Mouse (Mus musculus) T-helper 17 cell (primary cell): ENCODE results near the gene AA467197.

ENCODE experiments used
- in situ Hi-C, 2 experiments: fragments of 300-600 bp; cut with MboI, MseI; formaldehyde crosslinking; loops; 1 replicate in 1 of 2; 2 replicates in 1 of 2; pipeline ENCODE4 v1.15.1; 2025; ENCODE audit warnings: high pct_unique_total_duplicates in 2 of 2

AA467197 gene

DNA sequence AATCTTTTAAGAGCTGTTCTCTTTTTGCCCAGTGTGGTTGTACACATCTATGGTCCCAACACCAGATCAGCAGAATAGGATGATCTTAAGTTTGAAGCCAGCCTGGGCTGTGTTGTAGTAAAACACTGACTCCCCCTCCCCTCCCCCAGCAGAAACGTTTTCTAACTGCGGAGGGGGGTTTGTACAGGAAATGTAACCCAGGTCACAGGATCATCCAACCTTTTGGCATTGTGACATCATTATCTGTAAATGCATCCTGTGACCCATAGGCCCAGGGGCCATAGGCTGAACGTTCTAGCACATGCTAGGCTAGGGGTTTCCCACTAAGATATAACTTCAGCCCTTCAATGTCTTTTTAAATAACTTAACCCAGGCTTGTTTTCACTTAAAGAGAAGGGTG lies at the start of gene AA467197:
TSS of gene AA467197 (plus strand) at position 301 of the 400 bp plus-strand sequence.
- in situ Hi-C loops, result loop anchor here (10.0 kb wide), 2 partner anchors 118 to 562 kb away; no protein-coding TSS in a partner anchor

DNA sequence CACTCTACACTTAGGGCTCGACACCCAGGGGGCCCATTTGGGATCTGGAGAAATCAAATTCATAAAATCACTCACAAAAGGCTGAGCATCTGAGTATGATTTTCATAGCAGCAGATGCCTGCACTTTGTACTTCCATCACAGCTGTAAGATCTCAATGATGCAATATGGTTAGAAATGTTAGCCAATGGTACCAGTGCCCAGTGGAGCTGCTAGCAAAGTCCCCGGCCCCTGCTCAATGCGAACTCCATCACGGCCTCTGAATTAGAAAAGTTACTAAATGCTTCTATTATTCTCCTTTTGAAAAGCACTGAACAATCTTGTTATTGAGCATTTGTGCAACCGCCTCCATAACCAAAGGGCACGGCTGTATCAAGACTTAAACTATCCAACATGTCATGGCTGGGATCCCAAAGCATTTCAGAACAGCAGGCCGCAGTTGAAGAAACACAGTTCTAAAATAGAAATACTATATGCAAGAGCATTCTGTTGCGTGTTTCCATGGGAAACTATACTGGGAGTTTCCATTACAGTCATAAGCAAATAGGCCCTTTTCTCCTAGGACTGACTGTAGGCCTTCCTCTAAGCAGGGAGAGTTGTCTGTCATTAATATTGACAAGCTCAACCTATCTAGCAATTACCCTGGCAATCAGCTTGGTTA lies 48.8 kb upstream of the AA467197 start:
- in situ Hi-C loops, result no loop called here

DNA sequence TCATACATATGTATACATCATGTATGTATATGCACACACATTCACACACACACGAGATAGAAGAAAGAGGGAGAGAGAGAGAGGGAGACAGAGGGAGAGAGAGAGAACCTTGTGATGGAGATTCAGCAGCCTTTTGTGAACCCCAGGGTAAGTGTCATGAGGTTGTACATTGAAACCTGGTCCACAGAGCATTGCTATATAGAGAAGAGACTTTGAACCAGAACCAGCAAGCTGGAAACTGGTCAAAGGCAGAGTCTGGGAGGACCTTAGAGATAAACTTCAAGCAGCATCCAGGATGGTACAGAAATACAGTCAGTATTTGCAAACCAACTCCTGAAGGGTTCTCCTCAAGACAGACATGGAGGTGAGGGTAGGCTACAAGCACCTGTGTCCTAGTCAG lies 46.4 kb upstream of the AA467197 start:
- in situ Hi-C loops, result no loop called here

DNA sequence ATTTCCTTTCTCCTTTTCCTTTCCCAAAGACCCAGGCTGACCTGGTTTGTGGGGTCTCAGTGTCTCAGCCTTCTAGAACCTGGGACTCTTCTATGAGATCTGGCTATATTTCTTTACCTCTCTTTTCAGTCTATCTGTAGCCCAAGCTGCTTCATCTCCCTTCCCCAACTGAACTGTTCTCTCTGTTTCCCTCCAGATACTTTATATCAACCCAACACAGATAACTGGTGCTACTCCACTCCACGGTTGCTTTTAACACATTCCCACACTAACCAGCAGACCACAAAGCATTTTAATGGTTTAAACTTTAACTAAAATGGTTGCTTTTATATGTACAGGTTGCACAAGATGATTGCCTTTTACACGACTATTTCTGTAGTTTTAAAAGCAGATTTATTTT lies 45.6 kb upstream of the AA467197 start:
- in situ Hi-C loops, result no loop called here

DNA sequence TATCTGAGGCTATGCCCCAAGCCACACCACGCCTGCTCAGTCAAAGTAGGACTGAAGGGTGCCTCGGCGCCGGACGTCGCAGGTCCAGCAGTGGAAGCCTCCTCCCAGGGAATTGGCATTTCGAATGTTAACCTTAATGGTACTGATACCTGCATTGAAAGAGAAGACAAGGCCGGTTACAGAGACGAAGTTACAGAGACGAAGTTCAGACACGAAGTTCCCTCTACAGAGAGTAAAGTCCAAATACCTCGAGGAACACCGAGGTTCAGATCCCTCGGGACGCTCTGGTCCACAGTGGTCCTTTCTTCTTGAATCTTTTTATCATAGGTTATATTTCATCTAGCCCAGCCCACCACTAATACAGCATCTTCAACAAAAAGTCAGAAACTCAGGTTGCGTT lies 41.3 kb upstream of the AA467197 start:
- in situ Hi-C loops, result no loop called here

DNA sequence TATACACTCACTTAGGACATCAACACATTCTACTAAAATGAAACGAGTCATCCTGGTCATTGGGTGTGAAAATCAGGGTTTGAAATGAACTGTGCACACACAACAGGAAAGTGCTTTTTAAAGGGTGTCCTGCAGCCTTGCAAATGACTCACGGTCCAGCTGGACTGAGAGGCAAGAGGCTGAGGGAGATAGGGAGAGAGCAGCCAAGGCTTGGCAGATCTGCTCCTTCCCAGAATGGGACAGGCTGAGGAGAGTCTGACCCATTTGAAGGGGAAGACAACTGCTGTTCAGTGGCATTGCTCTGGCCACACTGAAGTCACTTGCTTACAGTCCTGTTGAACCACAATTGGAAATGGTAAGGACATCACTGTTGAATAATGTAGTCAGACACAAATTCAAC lies 37.0 kb upstream of the AA467197 start:
- in situ Hi-C loops, result no loop called here

DNA sequence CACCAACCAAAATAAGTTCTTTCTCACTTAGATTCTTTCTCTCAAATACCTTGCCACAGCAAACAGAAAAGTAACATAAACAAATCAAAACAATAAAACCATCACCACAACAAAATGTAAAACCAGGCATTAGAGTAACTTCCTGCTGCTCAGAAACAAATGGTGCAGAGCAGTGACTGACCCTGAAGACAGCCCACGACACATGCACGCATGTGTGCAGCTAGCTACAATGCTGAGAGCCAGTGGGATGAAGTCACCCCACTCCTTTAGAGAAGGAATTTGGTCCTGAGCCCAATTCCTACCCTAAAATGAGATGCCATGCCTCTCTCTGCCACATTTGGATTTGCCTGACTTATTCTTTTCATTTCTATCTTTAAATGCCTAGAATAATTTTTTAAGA lies 35.4 kb upstream of the AA467197 start:
- in situ Hi-C loops, result no loop called here

DNA sequence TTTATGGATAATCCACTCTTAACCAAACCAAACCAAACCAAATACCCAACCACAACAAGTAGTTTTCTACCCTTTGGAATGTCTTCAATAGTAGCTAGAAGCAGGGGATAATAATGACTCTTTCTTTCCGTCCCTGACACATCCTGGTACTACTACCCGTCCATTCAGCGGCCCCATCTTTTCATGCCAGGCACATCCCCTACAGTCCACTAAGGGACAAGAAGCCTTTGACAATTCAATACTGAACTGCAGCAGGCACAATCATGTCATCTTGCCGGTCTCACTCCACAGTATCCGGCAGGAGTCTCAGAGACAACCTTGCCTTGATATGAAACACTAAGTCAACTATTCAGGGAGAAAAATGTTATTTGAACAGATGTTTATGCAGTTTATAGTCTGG lies 31.0 kb upstream of the AA467197 start:
- in situ Hi-C loops, result no loop called here

DNA sequence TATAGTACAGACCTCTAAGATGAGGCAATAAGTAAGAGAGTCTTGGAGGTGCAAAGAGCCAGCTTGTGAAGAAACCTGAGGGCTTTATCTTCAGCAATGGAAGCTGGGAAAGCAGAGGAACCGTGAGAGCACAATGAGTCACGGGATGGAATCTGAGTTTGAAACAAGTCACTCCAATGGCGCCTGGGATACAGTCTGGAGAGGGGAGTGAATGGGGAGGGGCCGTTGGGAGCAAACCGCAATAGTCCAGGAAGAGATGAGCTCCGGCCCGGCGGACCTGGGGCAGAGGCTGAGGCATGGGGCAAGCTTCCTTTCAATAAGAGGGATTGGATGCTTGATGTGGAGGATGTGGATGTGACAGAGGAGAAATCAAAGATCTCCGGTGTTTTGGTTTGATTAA lies 28.0 kb upstream of the AA467197 start:
- in situ Hi-C loops, result no loop called here

DNA sequence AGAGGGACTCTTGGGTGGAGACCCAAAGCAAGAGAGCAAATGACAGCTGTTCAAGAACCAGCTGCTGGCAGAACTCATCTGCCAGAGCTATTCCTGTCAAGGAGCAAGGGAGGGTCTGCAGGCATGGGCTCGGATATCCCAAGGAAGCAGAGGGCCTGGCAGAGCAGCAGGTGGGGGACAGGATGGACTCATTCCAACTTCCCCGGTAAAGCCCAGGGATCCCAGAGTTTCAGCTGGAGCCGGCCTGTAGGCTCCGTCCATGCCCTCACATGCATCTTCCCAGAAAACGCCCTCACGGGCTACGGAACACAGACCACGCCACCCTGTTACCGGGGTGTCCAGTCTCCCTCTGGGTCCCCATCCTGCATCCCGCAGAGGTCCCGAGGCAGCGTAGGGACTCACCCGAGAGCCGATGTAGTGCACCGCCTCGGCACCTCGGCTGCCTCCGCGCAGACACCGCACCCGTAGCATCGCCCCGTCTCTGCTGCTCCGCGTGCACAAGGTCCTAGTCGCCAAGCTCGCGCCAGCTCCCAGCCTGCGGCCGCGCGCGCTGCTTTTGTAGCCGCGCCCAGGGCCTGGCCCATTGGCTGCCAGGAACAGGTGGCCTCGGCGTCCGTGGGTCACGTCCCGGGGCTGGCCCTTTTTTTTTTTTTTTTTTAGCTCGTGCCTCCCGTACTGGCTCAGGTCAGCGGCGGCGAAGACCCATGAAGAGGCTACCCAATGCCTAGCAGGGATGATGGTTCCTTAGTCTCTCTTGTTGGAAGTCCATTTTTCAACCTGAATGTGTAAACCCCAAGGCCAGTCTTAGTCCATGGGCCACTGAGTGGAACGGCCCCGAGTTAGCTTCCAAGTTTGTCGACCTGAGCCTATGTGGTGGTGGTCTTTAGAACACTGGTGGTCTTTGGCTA lies 25.8 kb upstream of the AA467197 start, which contains the start of gene Gatm:
TSS of gene Gatm (minus strand) at position 558 of the 908 bp plus-strand sequence.
- in situ Hi-C loops, result no loop called here

DNA sequence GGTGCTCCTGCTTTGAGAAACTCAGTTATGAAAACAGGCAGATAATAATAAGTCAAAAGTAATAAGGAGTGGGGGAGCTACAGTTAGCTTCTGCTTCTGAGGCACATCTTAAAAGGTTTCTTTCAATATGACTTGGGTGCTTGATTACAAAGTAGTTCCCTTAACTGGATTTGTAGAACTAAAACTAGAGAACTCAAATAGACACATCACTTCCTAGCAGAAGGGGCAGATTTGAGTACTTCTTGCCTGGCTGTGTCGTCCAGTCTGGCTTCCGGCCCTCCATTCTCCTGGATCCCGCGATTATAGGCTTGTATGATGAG lies 25.2 kb upstream of the AA467197 start:
- in situ Hi-C loops, result no loop called here

DNA sequence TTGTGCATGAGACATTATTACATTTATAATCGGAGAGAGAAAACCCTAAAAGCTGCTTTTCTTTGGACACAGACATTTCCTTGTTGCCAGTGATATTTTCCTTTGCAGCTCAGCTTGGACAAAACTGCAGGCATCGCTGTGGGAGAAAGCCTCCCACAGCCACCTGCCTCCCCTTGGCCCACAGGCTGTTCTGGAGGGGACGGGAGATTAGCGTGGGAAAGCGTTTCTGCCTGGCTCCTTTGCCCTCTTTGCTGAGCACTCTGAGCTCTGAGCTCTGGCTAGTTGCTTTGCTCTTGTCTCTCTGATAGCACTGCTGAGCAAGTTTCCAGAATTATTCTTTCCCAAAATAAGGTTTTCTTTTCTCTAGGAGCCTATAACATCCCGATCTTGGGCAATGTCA lies 20.5 kb upstream of the AA467197 start:
- in situ Hi-C loops, result no loop called here

DNA sequence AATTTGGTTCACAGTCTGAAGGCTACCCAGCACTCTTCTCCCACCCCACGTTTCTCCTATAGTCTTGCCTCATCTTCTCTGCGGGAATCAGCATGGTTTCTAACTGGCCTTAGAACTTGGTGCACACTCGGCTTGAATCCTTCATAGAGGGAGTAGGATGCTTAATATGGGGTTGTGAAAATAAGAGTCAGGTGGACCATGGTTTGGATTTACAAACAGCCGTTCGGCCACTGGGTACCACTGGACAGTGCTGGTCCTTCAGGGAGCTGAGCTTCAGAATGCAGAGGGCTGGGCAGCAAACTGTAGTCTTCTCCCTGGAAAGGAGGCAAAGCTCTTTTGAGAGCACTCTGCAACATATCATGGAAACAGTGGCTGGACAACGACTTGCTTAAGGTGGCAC lies 19.0 kb upstream of the AA467197 start:
- in situ Hi-C loops, result no loop called here

DNA sequence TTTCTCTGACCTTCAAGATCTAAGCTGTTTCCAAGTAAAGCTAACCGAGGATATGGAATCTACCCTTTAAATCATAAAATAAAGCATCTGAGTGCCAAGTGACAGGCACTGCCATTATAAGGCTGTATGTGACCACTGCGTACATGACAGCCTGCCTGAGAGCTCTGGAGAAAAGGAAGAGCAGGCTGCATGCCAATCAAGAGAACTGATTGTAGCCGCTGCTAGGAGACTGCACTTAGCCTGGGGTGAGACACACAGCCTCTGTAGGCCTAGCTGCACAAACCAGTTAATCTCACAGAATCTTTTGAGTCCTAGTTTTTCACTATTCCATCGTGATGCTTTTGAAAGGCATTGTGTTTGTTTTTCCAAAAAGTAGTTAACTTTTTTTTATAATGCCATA lies 18.1 kb upstream of the AA467197 start:
- in situ Hi-C loops, result no loop called here

DNA sequence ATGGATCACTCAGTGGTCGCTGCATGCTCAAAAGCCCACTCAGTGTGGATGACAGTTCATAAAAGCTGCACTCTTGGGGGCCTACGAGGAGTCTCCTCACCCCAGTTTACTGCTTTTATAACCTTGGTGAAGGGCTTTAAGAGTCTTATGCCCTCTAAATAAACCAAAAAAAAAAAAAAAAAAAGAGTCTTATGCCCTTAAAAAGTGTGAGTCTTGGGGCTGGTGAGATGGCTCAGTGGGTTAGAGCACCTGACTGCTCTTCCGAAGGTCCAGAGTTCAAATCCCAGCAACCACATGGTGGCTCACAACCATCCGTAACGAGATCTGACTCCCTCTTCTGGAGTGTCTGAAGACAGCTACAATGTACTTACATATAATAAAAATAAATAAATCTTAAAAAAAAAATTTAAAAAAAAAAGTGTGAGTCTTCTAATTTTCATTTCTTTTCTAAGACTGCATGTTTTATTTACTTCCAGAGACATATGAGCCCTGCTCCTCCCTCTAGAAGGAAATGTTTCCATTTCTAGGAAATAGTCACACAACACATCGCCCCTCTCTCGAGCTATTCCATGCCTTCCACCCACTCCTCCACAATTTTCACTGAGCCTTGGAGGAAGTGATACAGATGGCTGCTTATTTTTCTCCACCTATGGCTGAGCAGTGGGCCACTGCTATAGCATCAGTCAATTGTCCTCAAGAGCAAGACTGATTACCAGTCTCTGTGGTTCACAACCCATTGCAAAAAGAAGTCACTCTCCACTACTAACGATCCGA lies 15.3 kb upstream of the AA467197 start:
- in situ Hi-C loops, result loop anchor here (5.0 kb wide), 1 partner anchor 49 kb away; no protein-coding TSS in a partner anchor

DNA sequence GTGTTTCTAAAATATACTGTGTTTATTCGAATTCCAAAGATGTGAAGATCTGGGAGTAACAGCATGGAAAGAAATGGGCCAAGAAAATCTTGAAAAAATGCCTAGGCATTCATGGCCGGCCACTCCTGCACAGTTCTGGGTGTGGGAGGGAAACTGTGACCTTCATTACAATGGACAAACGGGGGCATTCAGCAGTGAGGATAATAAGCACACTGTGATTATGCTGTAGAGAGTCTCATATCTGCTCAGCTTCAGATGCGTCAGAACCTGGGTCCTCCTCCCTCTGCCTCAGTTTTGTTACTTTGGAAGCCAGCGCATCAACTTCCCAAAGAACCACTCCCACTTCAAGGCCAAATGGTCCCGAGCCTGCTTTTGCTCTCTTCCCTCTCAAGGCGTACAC lies 10.9 kb upstream of the AA467197 start:
- in situ Hi-C loops, result loop anchor here (5.0 kb wide), 2 partner anchors 244 to 249 kb away; no protein-coding TSS in a partner anchor

DNA sequence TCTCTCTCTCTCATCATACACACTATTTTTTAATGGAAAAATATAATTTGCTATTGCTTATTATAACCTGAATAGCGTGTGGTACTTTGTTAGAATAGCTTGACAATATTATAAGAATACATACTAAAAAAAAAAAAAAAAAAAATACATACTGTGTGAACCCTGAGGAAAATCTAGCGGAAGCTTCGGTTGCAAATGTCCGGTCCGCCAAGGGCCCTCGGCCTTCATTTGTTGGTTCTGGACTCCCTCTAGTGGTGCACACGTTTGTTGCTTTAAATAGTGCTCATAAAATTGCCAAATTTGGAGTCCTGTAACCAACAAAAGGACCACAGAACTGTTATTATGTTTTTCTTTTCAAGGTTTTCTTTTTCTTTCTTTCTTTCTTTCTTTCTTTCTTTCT lies 7.8 kb upstream of the AA467197 start:
- in situ Hi-C loops, result loop anchor here (5.0 kb wide), 2 partner anchors 247 to 252 kb away; no protein-coding TSS in a partner anchor

DNA sequence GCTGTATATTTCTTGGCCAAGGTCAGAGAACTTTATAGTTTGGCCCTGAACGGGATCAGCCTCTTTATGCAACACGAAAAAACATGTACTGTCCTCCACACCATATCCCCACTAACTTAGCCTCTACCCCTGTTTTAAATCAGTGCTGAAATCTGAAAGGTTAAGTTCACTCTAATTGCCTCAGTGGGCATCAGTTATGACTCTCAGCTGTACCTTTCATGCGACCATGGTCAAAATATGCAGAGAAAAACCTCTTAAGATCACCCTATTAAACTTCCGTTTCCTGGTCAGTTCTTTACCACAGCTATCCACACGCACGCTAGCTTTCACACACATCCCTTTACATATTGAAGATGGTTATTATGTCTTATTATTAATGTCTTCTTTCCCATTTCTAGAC lies 6.9 kb upstream of the AA467197 start:
- in situ Hi-C loops, result loop anchor here (5.0 to 10.0 kb wide), 7 partner anchors 37 to 555 kb away; no protein-coding TSS in a partner anchor

DNA sequence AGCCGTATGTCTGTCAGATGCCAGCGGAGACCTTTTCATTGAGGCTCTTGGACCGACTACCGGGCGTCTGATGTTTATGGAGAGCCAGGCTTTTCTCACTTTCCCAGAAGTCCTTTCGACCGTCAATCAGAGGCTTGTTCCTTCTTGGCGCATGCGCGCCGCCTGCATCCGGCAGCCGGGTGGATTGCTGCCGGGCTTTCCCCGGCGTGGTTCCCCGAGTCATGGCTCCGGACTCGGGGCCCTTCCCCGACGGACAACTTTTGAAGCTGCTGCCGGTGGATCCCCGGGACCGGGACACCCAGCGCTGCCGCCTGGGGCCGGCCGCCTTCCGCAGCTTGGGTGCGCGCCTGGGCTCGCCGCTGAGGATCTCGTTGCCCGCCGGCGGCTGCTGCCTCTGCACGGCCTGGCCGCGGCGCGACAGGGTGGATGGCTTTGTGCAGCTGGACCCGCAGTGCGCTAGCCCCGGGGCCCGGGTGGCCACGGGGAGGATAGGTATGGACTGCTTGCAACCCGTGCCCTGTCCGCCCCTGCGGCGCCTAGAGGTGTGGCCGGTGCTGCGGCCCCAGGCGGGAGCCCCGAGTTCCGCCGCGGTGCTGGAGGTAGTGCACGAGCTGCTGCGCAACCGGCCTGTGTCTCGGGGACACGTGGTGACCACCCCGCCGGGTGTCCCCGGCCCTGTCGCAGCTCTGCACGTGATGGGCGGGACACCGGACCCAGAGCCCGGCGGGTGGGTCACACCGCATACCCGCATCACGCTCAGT lies 6.1 kb upstream of the AA467197 start:
- in situ Hi-C loops, result loop anchor here (5.0 to 10.0 kb wide), 5 partner anchors 37 to 556 kb away; no protein-coding TSS in a partner anchor

DNA sequence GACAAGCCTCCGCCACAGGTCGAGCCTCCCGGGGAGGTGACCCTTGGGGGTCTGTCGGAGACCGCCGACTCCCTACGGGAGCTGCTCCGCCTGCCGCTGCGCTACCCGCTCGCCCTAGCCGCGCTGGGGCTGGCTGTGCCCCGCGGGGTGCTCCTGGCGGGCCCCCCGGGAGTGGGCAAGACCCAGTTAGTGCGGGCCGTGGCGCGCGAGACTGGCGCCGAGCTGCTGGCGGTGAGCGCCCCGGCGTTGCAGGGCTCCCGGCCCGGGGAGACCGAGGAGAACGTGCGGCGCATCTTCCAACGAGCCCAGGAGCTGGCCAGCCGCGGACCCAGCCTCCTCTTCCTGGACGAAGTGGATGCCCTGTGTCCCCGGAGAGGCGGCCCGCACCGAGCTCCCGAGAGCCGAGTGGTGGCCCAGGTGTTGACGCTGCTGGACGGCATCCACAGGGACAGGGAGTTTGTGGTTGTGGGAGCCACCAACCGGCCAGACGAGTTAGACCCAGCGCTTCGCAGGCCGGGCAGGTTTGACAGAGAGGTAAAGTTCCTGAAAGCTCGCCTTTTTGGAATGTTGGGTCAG lies 5.5 kb upstream of the AA467197 start:
- in situ Hi-C loops, result loop anchor here (5.0 to 10.0 kb wide), 5 partner anchors 36 to 557 kb away; no protein-coding TSS in a partner anchor
